Mouse (Mus musculus): ENCODE results near the gene Glis3. TPM values are rescaled to one million over a fixed set of nuclear protein-coding genes. Genes with fewer than 3 reads are reported as not detected.

The Glis3 gene
- total RNA-seq, 2 experiments from 2014 or later, result 0.61 to 1.2 TPM

- intact Hi-C loops (cut with DNase I), result no loop called here
- DNase-seq, result no peak
- TF ChIP-seq CTCF (IDR thresholded peaks at IDR 0.05), result no peak
- Histone ChIP-seq H3K4me3 (no peak overlapping the region), H3K27ac (no peak overlapping the region)
These were observed 351.3 kb downstream of the Glis3 start for GRCm38 (mm10) chr19:28328444-28329110.

- H3K4me3 ChIP-seq, result no peak overlapping the region
- no peak for TF ChIP-seq CTCF (IDR thresholded peaks at IDR 0.05)
- intact Hi-C loops (cut with DNase I), result no loop called here
- no peak for DNase-seq
- no peak overlapping the region for H3K27ac ChIP-seq
These were observed 352.3 kb downstream of the Glis3 start for GRCm38 (mm10) chr19:28327536-28327935.

GRCm38 (mm10) chr19:28306036-28306435, 373.8 kb downstream of the Glis3 start:
- TF ChIP-seq CTCF (IDR thresholded peaks at IDR 0.05), result no peak
- H3K4me3 ChIP-seq, result no peak overlapping the region
- intact Hi-C loops (cut with DNase I), result no loop called here
- no peak overlapping the region for H3K27ac ChIP-seq
- no peak for DNase-seq

- intact Hi-C loops (cut with DNase I), result no loop called here
- DNase-seq, result no peak
- no peak overlapping the region for H3K27ac ChIP-seq
- no peak for TF ChIP-seq CTCF (IDR thresholded peaks at IDR 0.05)
- no peak overlapping the region for H3K4me3 ChIP-seq
These were observed 374.4 kb downstream of the Glis3 start for GRCm38 (mm10) chr19:28305510-28305909.

- DNase-seq, result no peak
- H3K27ac ChIP-seq, result no peak overlapping the region
- no peak overlapping the region for H3K4me3 ChIP-seq
- intact Hi-C loops (cut with DNase I), result no loop called here
- no peak for TF ChIP-seq CTCF (IDR thresholded peaks at IDR 0.05)
These were observed 377.0 kb downstream of the Glis3 start for GRCm38 (mm10) chr19:28302831-28303242.

GRCm38 (mm10) chr19:28300226-28300625, 379.7 kb downstream of the Glis3 start:
- H3K27ac ChIP-seq, result no peak overlapping the region
- TF ChIP-seq CTCF (IDR thresholded peaks at IDR 0.05), result no peak
- H3K4me3 ChIP-seq, result no peak overlapping the region
- DNase-seq, result no peak
- intact Hi-C loops (cut with DNase I), result no loop called here

GRCm38 (mm10) chr19:28299211-28299775, 380.6 kb downstream of the Glis3 start:
- TF ChIP-seq CTCF (IDR thresholded peaks at IDR 0.05), result no peak
- intact Hi-C loops (cut with DNase I), result no loop called here
- Histone ChIP-seq H3K4me3 (no peak overlapping the region), H3K27ac (no peak overlapping the region)
- no peak for DNase-seq

- TF ChIP-seq CTCF (IDR thresholded peaks at IDR 0.05), result no peak
- no peak overlapping the region for H3K4me3 ChIP-seq
- intact Hi-C loops (cut with DNase I), result no loop called here
- H3K27ac ChIP-seq, result no peak overlapping the region
- no peak for DNase-seq
These were observed 381.2 kb downstream of the Glis3 start for GRCm38 (mm10) chr19:28298669-28299068.

GRCm38 (mm10) chr19:28291596-28291995, 388.3 kb downstream of the Glis3 start:
- intact Hi-C loops (cut with DNase I), result no loop called here
- TF ChIP-seq CTCF (IDR thresholded peaks at IDR 0.05), result no peak
- Histone ChIP-seq H3K4me3 (no peak overlapping the region), H3K27ac (no peak overlapping the region)
- no peak for DNase-seq

GRCm38 (mm10) chr19:28289457-28289856, 390.4 kb downstream of the Glis3 start:
- no peak for DNase-seq
- no peak overlapping the region for H3K27ac ChIP-seq
- intact Hi-C loops (cut with DNase I), result no loop called here

GRCm38 (mm10) chr19:28287431-28287830, 392.4 kb downstream of the Glis3 start:
- Histone ChIP-seq H3K4me3 (no peak overlapping the region), H3K27ac (no peak overlapping the region)
- no peak for TF ChIP-seq CTCF (IDR thresholded peaks at IDR 0.05)
- intact Hi-C loops (cut with DNase I), result no loop called here
- DNase-seq, result no peak

More at GRCm38 (mm10) chr19:28289457-28289856, 390.4 kb downstream of the Glis3 start:
- no peak for TF ChIP-seq CTCF (IDR thresholded peaks at IDR 0.05)
- H3K4me3 ChIP-seq, result no peak overlapping the region

GRCm38 (mm10) chr19:28284098-28284569, 395.7 kb downstream of the Glis3 start:
- intact Hi-C loops (cut with DNase I), result no loop called here
- H3K27ac ChIP-seq, result no peak overlapping the region
- H3K4me3 ChIP-seq, result no peak overlapping the region
- no peak for TF ChIP-seq CTCF (IDR thresholded peaks at IDR 0.05)
- DNase-seq, result no peak

- peak; percentile 28 for DNase-seq
- TF ChIP-seq CTCF (IDR thresholded peaks at IDR 0.05), result no peak
- Histone ChIP-seq H3K4me3 (no peak overlapping the region), H3K27ac (no peak overlapping the region)
- intact Hi-C loops (cut with DNase I), result no loop called here
These were observed 396.4 kb downstream of the Glis3 start for GRCm38 (mm10) chr19:28283241-28284097.
